Mouse (Mus musculus) limb, embryonic 12.5 days (tissue): ENCODE measurements around the gene Fam160b1. TPM values are rescaled to one million over a fixed set of nuclear protein-coding genes. Genes with fewer than 3 reads are reported as not detected.

ENCODE experiments used
- ATAC-seq: fragments of 200-750 bp; cut with Nextera tagmentation; 2 replicates; pipeline ENCODE4 v1.8.0; 2017; ENCODE audit warnings: low read depth, moderate TSS enrichment; ENCODE audit not compliant: insufficient number of reproducible peaks, insufficient read depth, low FRiP score, low TSS enrichment
- H3K27ac ChIP-seq: fragments of 300-500 bp; sonication (generic); 2 replicates; pipeline ENCODE4 v1.5.1; 2016; ENCODE audit warnings: mild to moderate bottlenecking, moderate library complexity
- H3K27me3 ChIP-seq: fragments of 300-500 bp; sonication (generic); 2 replicates; pipeline ENCODE4 v1.6.1; 2016; ENCODE audit warnings: mild to moderate bottlenecking, moderate library complexity
- H3K36me3 ChIP-seq: fragments of 300-500 bp; sonication (generic); 2 replicates; pipeline ENCODE4 v1.6.1; 2016; ENCODE audit warnings: mild to moderate bottlenecking, moderate library complexity
- H3K4me1 ChIP-seq: fragments of 300-500 bp; sonication (generic); replicated peaks from 2 replicates; pipeline ENCODE4 v1.6.1; 2016
- H3K4me2 ChIP-seq: fragments of 300-500 bp; sonication (generic); 2 replicates; pipeline ENCODE4 v1.6.1; 2016; ENCODE audit warnings: mild to moderate bottlenecking, moderate library complexity
- H3K4me3 ChIP-seq: fragments of 300-500 bp; sonication (generic); replicated peaks from 2 replicates; pipeline ENCODE4 v1.5.1; 2016; ENCODE audit warnings: mild to moderate bottlenecking
- H3K9ac ChIP-seq: fragments of 300-500 bp; sonication (generic); replicated peaks from 2 replicates; pipeline ENCODE4 v1.6.1; 2016; ENCODE audit warnings: mild to moderate bottlenecking, moderate library complexity
- H3K9me3 ChIP-seq: fragments of 300-500 bp; sonication (generic); 2 replicates; pipeline ENCODE4 v1.6.1; 2016; ENCODE audit warnings: mild to moderate bottlenecking, moderate library complexity
- WGBS: fragments of 180-500 bp; shearing (Covaris S2); methylation state at CpG from one replicate; pipeline ENCODE4 v1.1.7; 2016; 5-methylcytosine and 5-hydroxymethylcytosine counted together
- polyA plus RNA-seq: library from polyadenylated mRNA; unstranded; fragments of >200 nt; fragmentation: Nextera tagmentation; extraction: Ambion mirVana; gene quantifications from 2 replicates; pipeline ENCODE4 v1.2.1, GENCODE M21; 2016

Fam160b1 gene
- polyA plus RNA-seq, 1 experiment from 2014 or later = 17.6 TPM

- Histone ChIP-seq H3K36me3 (no peaks in the 10 kb centered on the region), H3K4me1 (no peaks in the 10 kb centered on the region), H3K9me3 (peaks cover 19% of the 10 kb centered on the region), H3K27me3 (no peaks in the 10 kb centered on the region), H3K27ac (no peak overlapping the region), H3K4me2 (no peak overlapping the region), H3K4me3 (no peak overlapping the region), H3K9ac (no peak overlapping the region)
- ATAC-seq = no peak
- WGBS = 83% methylated on average over 1 of the region's 1 CpGs
Observed at GRCm38 (mm10) chr19:57344678-57345077, 15.8 kb upstream of the Fam160b1 start.

GRCm38 (mm10) chr19:57349096-57349495, 11.4 kb upstream of the Fam160b1 start:
- peaks cover 19% of the 10 kb centered on the region for H3K9me3 ChIP-seq
- no peaks in the 10 kb centered on the region for H3K36me3 ChIP-seq
- H3K27me3 ChIP-seq = no peaks in the 10 kb centered on the region
- no peak overlapping the region for H3K27ac ChIP-seq
- H3K4me3 ChIP-seq = no peak overlapping the region
- no peak overlapping the region for H3K9ac ChIP-seq
- ATAC-seq = no peak
- H3K4me1 ChIP-seq = 0 out of 2 replicates have a peak, but pooled peaks cover 6% of the 10 kb centered on the region
- no peak overlapping the region for H3K4me2 ChIP-seq

- no peak overlapping the region for H3K27ac ChIP-seq
- no peak for ATAC-seq
Observed at GRCm38 (mm10) chr19:57352337-57352935, 8.0 kb upstream of the Fam160b1 start.

GRCm38 (mm10) chr19:57353228-57353627, 7.3 kb upstream of the Fam160b1 start:
- WGBS = 93% methylated on average over 10 of the region's 10 CpGs
- H3K9me3 ChIP-seq = no peaks in the 10 kb centered on the region
- no peak overlapping the region for H3K9ac ChIP-seq
- no peaks in the 10 kb centered on the region for H3K36me3 ChIP-seq
- no peaks in the 10 kb centered on the region for H3K27me3 ChIP-seq
- ATAC-seq = no peak
- no peak overlapping the region for H3K27ac ChIP-seq
- no peak overlapping the region for H3K4me2 ChIP-seq
- H3K4me1 ChIP-seq = peaks cover 27% of the 10 kb centered on the region
- no peak overlapping the region for H3K4me3 ChIP-seq

More at GRCm38 (mm10) chr19:57352337-57352935, 8.0 kb upstream of the Fam160b1 start:
- peaks cover 6% of the 10 kb centered on the region; the same call in 1 of the 2 replicates for H3K9me3 ChIP-seq
- peaks cover 27% of the 10 kb centered on the region for H3K4me1 ChIP-seq
- H3K9ac ChIP-seq = no peak overlapping the region
- H3K27me3 ChIP-seq = no peaks in the 10 kb centered on the region
- no peak overlapping the region for H3K4me3 ChIP-seq
- WGBS = 70% methylated on average over 12 of the region's 12 CpGs
- H3K36me3 ChIP-seq = no peaks in the 10 kb centered on the region
- H3K4me2 ChIP-seq = no peak overlapping the region

- H3K9ac ChIP-seq = no peak overlapping the region
- no peak overlapping the region for H3K4me3 ChIP-seq
- no peaks in the 10 kb centered on the region for H3K27me3 ChIP-seq
- H3K9me3 ChIP-seq = no peaks in the 10 kb centered on the region
- 97% methylated on average over 11 of the region's 11 CpGs for WGBS
- peaks cover 27% of the 10 kb centered on the region for H3K4me1 ChIP-seq
- H3K27ac ChIP-seq = no peak overlapping the region
- H3K36me3 ChIP-seq = no peaks in the 10 kb centered on the region
- no peak overlapping the region for H3K4me2 ChIP-seq
- no peak for ATAC-seq
Observed at GRCm38 (mm10) chr19:57354050-57354449, 6.4 kb upstream of the Fam160b1 start.

GRCm38 (mm10) chr19:57354715-57355114, 5.8 kb upstream of the Fam160b1 start:
- Histone ChIP-seq H3K4me2 (no peak overlapping the region), H3K9ac (no peak overlapping the region), H3K4me1 (peaks cover 29% of the 10 kb centered on the region), H3K4me3 (no peak overlapping the region), H3K36me3 (no peaks in the 10 kb centered on the region), H3K9me3 (no peaks in the 10 kb centered on the region), H3K27ac (peak overlapping the region; percentile 71), H3K27me3 (no peaks in the 10 kb centered on the region)
- WGBS = 75% methylated on average over 6 of the region's 6 CpGs
- no peak for ATAC-seq

- H3K4me3 ChIP-seq = no peak overlapping the region
- H3K4me1 ChIP-seq = peaks cover 36% of the 10 kb centered on the region
- H3K27ac ChIP-seq = peak overlapping the region; percentile 71
- peak overlapping the region; percentile 20 for H3K4me2 ChIP-seq
- no peaks in the 10 kb centered on the region for H3K27me3 ChIP-seq
- 0 out of 2 replicates have a peak overlapping the region, but pooled peaks have one; percentile 23 for H3K9ac ChIP-seq
- H3K36me3 ChIP-seq = no peaks in the 10 kb centered on the region
- ATAC-seq = 0 out of 2 replicates have a peak, but pooled peaks have one; percentile 52
- WGBS = 59% methylated on average over 16 of the region's 16 CpGs
- no peaks in the 10 kb centered on the region for H3K9me3 ChIP-seq
Observed at GRCm38 (mm10) chr19:57355451-57356251, 4.8 kb upstream of the Fam160b1 start.

GRCm38 (mm10) chr19:57356273-57356672, 4.2 kb upstream of the Fam160b1 start:
- no peak for ATAC-seq
- Histone ChIP-seq H3K36me3 (no peaks in the 10 kb centered on the region), H3K27ac (peak overlapping the region; percentile 71), H3K4me2 (no peak overlapping the region; the same call in 1 of the 2 replicates), H3K27me3 (no peaks in the 10 kb centered on the region), H3K9me3 (no peaks in the 10 kb centered on the region), H3K9ac (0 out of 2 replicates have a peak overlapping the region, but pooled peaks have one; percentile 23), H3K4me3 (no peak overlapping the region), H3K4me1 (peaks cover 36% of the 10 kb centered on the region)
- 68% methylated on average over 7 of the region's 7 CpGs for WGBS

GRCm38 (mm10) chr19:57357244-57357643, 3.2 kb upstream of the Fam160b1 start:
- 88% methylated on average over 6 of the region's 6 CpGs for WGBS

GRCm38 (mm10) chr19:57357811-57358210, 2.7 kb upstream of the Fam160b1 start:
- H3K4me2 ChIP-seq = no peak overlapping the region
- 90% methylated on average over 5 of the region's 5 CpGs for WGBS
- peaks cover 38% of the 10 kb centered on the region for H3K4me1 ChIP-seq
- no peaks in the 10 kb centered on the region for H3K9me3 ChIP-seq
- no peaks in the 10 kb centered on the region for H3K36me3 ChIP-seq
- no peak overlapping the region for H3K9ac ChIP-seq
- no peak overlapping the region for H3K27ac ChIP-seq
- ATAC-seq = no peak
- H3K27me3 ChIP-seq = no peaks in the 10 kb centered on the region
- H3K4me3 ChIP-seq = no peak overlapping the region

More at GRCm38 (mm10) chr19:57357244-57357643, 3.2 kb upstream of the Fam160b1 start:
- H3K36me3 ChIP-seq = no peaks in the 10 kb centered on the region
- no peak overlapping the region for H3K4me3 ChIP-seq
- no peak overlapping the region for H3K4me2 ChIP-seq
- H3K9ac ChIP-seq = no peak overlapping the region
- H3K27ac ChIP-seq = no peak overlapping the region
- no peak for ATAC-seq
- H3K27me3 ChIP-seq = no peaks in the 10 kb centered on the region
- no peaks in the 10 kb centered on the region for H3K9me3 ChIP-seq
- H3K4me1 ChIP-seq = peaks cover 38% of the 10 kb centered on the region

- ATAC-seq = no peak
- Histone ChIP-seq H3K36me3 (no peaks in the 10 kb centered on the region), H3K27me3 (no peaks in the 10 kb centered on the region), H3K9ac (no peak overlapping the region), H3K27ac (no peak overlapping the region), H3K9me3 (no peaks in the 10 kb centered on the region), H3K4me3 (no peak overlapping the region), H3K4me2 (no peak overlapping the region), H3K4me1 (peaks cover 42% of the 10 kb centered on the region)
- WGBS = 86% methylated on average over 12 of the region's 12 CpGs
Observed at GRCm38 (mm10) chr19:57358322-57358721, 2.2 kb upstream of the Fam160b1 start.
